Mouse (Mus musculus) small intestine, adult 2 months (tissue): Measurements from ENCODE around the gene Wap.

Experiments
- CTCF ChIP-seq: fragments of 200-500 bp; IDR thresholded peaks from 2 replicates; pipeline ENCODE4 v1.5.1; 2012; ENCODE audit warnings: low read depth, mild to moderate bottlenecking, control low read depth, inconsistent platforms, low read length, moderate library complexity, mixed read lengths; ENCODE audit not compliant: insufficient replicate concordance, insufficient read length; ENCODE audit errors: extremely low read depth
- POLR2A ChIP-seq: fragments of 200-500 bp; IDR thresholded peaks from 2 replicates; pipeline ENCODE4 v1.6.1; 2012; ENCODE audit warnings: low read depth, mild to moderate bottlenecking, control low read depth, inconsistent platforms, low read length, moderate library complexity

GRCm38 (mm10) chr11:6661206-6661605, 22.8 kb upstream of the Wap start:
- TF ChIP-seq CTCF (no peak), POLR2A (no peak)
